Mouse (Mus musculus): ENCODE measurements at regions not wholly inside any gene's neighbourhood (a gene's known extent, or its start where the extent isn't known, plus 50 kb on each side); places are given as distances from the start of the nearest gene placed in this dataset.

DNA sequence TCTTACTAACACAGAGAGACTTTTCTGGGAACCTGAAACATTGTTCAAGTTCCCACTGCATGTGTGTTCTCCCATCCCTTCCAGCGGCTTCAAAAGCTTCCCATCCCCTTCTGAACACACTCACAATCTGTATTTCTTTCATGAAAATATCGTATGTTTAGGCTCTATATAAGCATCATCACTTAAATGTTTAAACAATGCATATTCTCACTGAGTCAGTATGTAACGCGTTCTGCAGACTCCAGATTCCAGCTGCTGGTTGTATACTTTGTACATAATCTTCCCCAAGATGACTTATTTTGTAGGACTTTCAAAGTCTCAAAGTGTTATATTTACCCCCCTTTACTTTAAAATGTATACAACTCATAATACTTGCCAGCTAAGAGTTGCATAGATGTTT lies 735.5 kb upstream of the Arrdc4 start:
- TF ChIP-seq POLR2A (IDR thresholded peaks at IDR 0.05; ENCODE audit: low read depth, low read length) (no peak), CTCF (IDR thresholded peaks at IDR 0.05; ENCODE audit: borderline replicate concordance, insufficient read depth, low read length) (no peak)

Measured in embryonic fibroblast, embryonic 13.5 days (primary cell).